Mouse (Mus musculus): ENCODE results near the gene Tom1l1. TPM values are rescaled to one million over a fixed set of nuclear protein-coding genes. Genes with fewer than 3 reads are reported as not detected.

The Tom1l1 gene
- polyA plus RNA-seq, 1 experiment from 2014 or later: 14.8 TPM

GRCm38 (mm10) chr11:90690361-90690760 is 2.2 kb upstream of the Tom1l1 start:
- 45% methylated on average over 6 of the region's 6 CpGs for WGBS
- Histone ChIP-seq H3K4me2 (replicated peaks) (no peak overlapping the region), H3K4me1 (peaks cover 9% of the 10 kb centered on the region; the same call in 1 of the 2 replicates), H3K9ac (replicated peaks) (no peak overlapping the region), H3K4me3 (no peak overlapping the region), H3K9me3 (no peaks in the 10 kb centered on the region), H3K27ac (replicated peaks) (no peak overlapping the region), H3K27me3 (peaks cover 11% of the 10 kb centered on the region; the same call in 1 of the 2 replicates), H3K36me3 (no peaks in the 10 kb centered on the region)
- ATAC-seq (ENCODE audit: low FRiP score, low read depth): no peak

GRCm38 (mm10) chr11:90687040-90687439 is 1.1 kb downstream of the Tom1l1 start:
- Histone ChIP-seq H3K27me3 (peaks cover 11% of the 10 kb centered on the region; the same call in 1 of the 2 replicates), H3K4me1 (peaks cover 9% of the 10 kb centered on the region; the same call in 1 of the 2 replicates), H3K9ac (replicated peaks) (peak overlapping the region; percentile 65), H3K4me2 (replicated peaks) (peak overlapping the region; percentile 90), H3K36me3 (no peaks in the 10 kb centered on the region), H3K4me3 (peak overlapping the region; percentile 64), H3K27ac (replicated peaks) (no peak overlapping the region), H3K9me3 (no peaks in the 10 kb centered on the region)
- WGBS: 2% methylated on average over 17 of the region's 17 CpGs
- ATAC-seq (ENCODE audit: low FRiP score, low read depth): peak; percentile 47

- 0 out of 2 replicates have a peak, but pooled peaks have one; percentile 12 for ATAC-seq (ENCODE audit: low FRiP score, low read depth)
- Histone ChIP-seq H3K4me2 (replicated peaks) (peak overlapping the region; percentile 90), H3K9ac (replicated peaks) (peak overlapping the region; percentile 65; the same call in 1 of the 2 replicates), H3K9me3 (no peaks in the 10 kb centered on the region), H3K4me1 (peaks cover 9% of the 10 kb centered on the region; the same call in 1 of the 2 replicates), H3K36me3 (no peaks in the 10 kb centered on the region), H3K27me3 (peaks cover 11% of the 10 kb centered on the region; the same call in 1 of the 2 replicates), H3K27ac (replicated peaks) (no peak overlapping the region), H3K4me3 (peak overlapping the region; percentile 64)
- 70% methylated on average over 13 of the region's 13 CpGs for WGBS
Measured at GRCm38 (mm10) chr11:90686287-90687025, 1.7 kb downstream of the Tom1l1 start.

- Histone ChIP-seq H3K4me3 (no peak overlapping the region), H3K4me1 (peaks cover 9% of the 10 kb centered on the region; the same call in 1 of the 2 replicates), H3K9ac (replicated peaks) (no peak overlapping the region), H3K27me3 (peaks cover 11% of the 10 kb centered on the region; the same call in 1 of the 2 replicates), H3K27ac (replicated peaks) (no peak overlapping the region), H3K9me3 (no peaks in the 10 kb centered on the region), H3K4me2 (replicated peaks) (no peak overlapping the region), H3K36me3 (no peaks in the 10 kb centered on the region)
- no peak for ATAC-seq (ENCODE audit: low FRiP score, low read depth)
- WGBS: 67% methylated on average over 6 of the region's 6 CpGs
Measured at GRCm38 (mm10) chr11:90685196-90685595, 3.0 kb downstream of the Tom1l1 start.

- Histone ChIP-seq H3K9ac (replicated peaks) (no peak overlapping the region), H3K9me3 (no peaks in the 10 kb centered on the region), H3K36me3 (no peaks in the 10 kb centered on the region), H3K4me2 (replicated peaks) (no peak overlapping the region), H3K27me3 (peaks cover 11% of the 10 kb centered on the region; the same call in 1 of the 2 replicates), H3K4me3 (no peak overlapping the region), H3K4me1 (peaks cover 9% of the 10 kb centered on the region; the same call in 1 of the 2 replicates), H3K27ac (replicated peaks) (no peak overlapping the region)
- 69% methylated on average over 6 of the region's 6 CpGs for WGBS
- no peak for ATAC-seq (ENCODE audit: low FRiP score, low read depth)
Measured at GRCm38 (mm10) chr11:90684765-90685164, 3.4 kb downstream of the Tom1l1 start.

- H3K4me2 ChIP-seq (replicated peaks): no peak overlapping the region
- no peak overlapping the region for H3K9ac ChIP-seq (replicated peaks)
- no peak for ATAC-seq (ENCODE audit: low FRiP score, low read depth)
- no peak overlapping the region for H3K4me3 ChIP-seq
- no peak overlapping the region for H3K27ac ChIP-seq (replicated peaks)
- peaks cover 2% of the 10 kb centered on the region; the same call in 1 of the 2 replicates for H3K27me3 ChIP-seq
- H3K9me3 ChIP-seq: no peaks in the 10 kb centered on the region
- no peaks in the 10 kb centered on the region for H3K36me3 ChIP-seq
- H3K4me1 ChIP-seq: no peaks in the 10 kb centered on the region
Measured at GRCm38 (mm10) chr11:90681171-90681570, 7.0 kb downstream of the Tom1l1 start.

GRCm38 (mm10) chr11:90678582-90678981 is 9.6 kb downstream of the Tom1l1 start:
- Histone ChIP-seq H3K4me3 (no peak overlapping the region), H3K27me3 (no peaks in the 10 kb centered on the region), H3K4me1 (no peaks in the 10 kb centered on the region), H3K36me3 (no peaks in the 10 kb centered on the region), H3K4me2 (replicated peaks) (no peak overlapping the region), H3K9me3 (no peaks in the 10 kb centered on the region), H3K9ac (replicated peaks) (no peak overlapping the region), H3K27ac (replicated peaks) (no peak overlapping the region)
- 81% methylated on average over 5 of the region's 5 CpGs for WGBS
- ATAC-seq (ENCODE audit: low FRiP score, low read depth): no peak

- Histone ChIP-seq H3K27ac (replicated peaks) (no peak overlapping the region), H3K4me2 (replicated peaks) (no peak overlapping the region), H3K27me3 (no peaks in the 10 kb centered on the region), H3K9me3 (no peaks in the 10 kb centered on the region), H3K4me1 (no peaks in the 10 kb centered on the region), H3K36me3 (peaks cover 4% of the 10 kb centered on the region; the same call in 1 of the 2 replicates), H3K9ac (replicated peaks) (no peak overlapping the region), H3K4me3 (no peak overlapping the region)
- 65% methylated on average over 8 of the region's 8 CpGs for WGBS
- no peak for ATAC-seq (ENCODE audit: low FRiP score, low read depth)
Measured at GRCm38 (mm10) chr11:90677771-90678288, 10.3 kb downstream of the Tom1l1 start.

GRCm38 (mm10) chr11:90677027-90677426 is 11.1 kb downstream of the Tom1l1 start:
- Histone ChIP-seq H3K4me1 (no peaks in the 10 kb centered on the region), H3K27me3 (no peaks in the 10 kb centered on the region), H3K27ac (replicated peaks) (no peak overlapping the region), H3K4me2 (replicated peaks) (no peak overlapping the region), H3K4me3 (no peak overlapping the region), H3K36me3 (peaks cover 5% of the 10 kb centered on the region; the same call in 1 of the 2 replicates), H3K9me3 (no peaks in the 10 kb centered on the region), H3K9ac (replicated peaks) (no peak overlapping the region)
- WGBS: 78% methylated on average over 7 of the region's 7 CpGs
- ATAC-seq (ENCODE audit: low FRiP score, low read depth): no peak

GRCm38 (mm10) chr11:90675479-90676110 is 12.6 kb downstream of the Tom1l1 start:
- no peaks in the 10 kb centered on the region for H3K4me1 ChIP-seq
- 80% methylated on average over 5 of the region's 5 CpGs for WGBS
- H3K4me2 ChIP-seq (replicated peaks): no peak overlapping the region
- no peaks in the 10 kb centered on the region for H3K27me3 ChIP-seq
- no peak for ATAC-seq (ENCODE audit: low FRiP score, low read depth)
- no peak overlapping the region for H3K4me3 ChIP-seq
- H3K9ac ChIP-seq (replicated peaks): no peak overlapping the region
- H3K36me3 ChIP-seq: peaks cover 5% of the 10 kb centered on the region; the same call in 1 of the 2 replicates
- H3K27ac ChIP-seq (replicated peaks): no peak overlapping the region
- H3K9me3 ChIP-seq: no peaks in the 10 kb centered on the region

- no peak overlapping the region for H3K9ac ChIP-seq (replicated peaks)
- no peaks in the 10 kb centered on the region for H3K9me3 ChIP-seq
- H3K27ac ChIP-seq (replicated peaks): no peak overlapping the region
- no peak overlapping the region for H3K4me2 ChIP-seq (replicated peaks)
- ATAC-seq (ENCODE audit: low FRiP score, low read depth): no peak
- H3K36me3 ChIP-seq: peaks cover 5% of the 10 kb centered on the region; the same call in 1 of the 2 replicates
- 92% methylated on average over 6 of the region's 6 CpGs for WGBS
- peaks cover 28% of the 10 kb centered on the region for H3K4me1 ChIP-seq
- H3K27me3 ChIP-seq: no peaks in the 10 kb centered on the region
- H3K4me3 ChIP-seq: no peak overlapping the region
Measured at GRCm38 (mm10) chr11:90667325-90667724, 20.8 kb downstream of the Tom1l1 start.

- Histone ChIP-seq H3K27me3 (no peaks in the 10 kb centered on the region), H3K36me3 (peaks cover 5% of the 10 kb centered on the region; the same call in 1 of the 2 replicates), H3K4me2 (replicated peaks) (no peak overlapping the region), H3K4me3 (no peak overlapping the region), H3K9ac (replicated peaks) (no peak overlapping the region), H3K9me3 (no peaks in the 10 kb centered on the region), H3K4me1 (peaks cover 28% of the 10 kb centered on the region), H3K27ac (replicated peaks) (no peak overlapping the region)
- no peak for ATAC-seq (ENCODE audit: low FRiP score, low read depth)
- 90% methylated on average over 4 of the region's 4 CpGs for WGBS
Measured at GRCm38 (mm10) chr11:90666916-90667315, 21.2 kb downstream of the Tom1l1 start.
